Mouse (Mus musculus) liver, postnatal 0 days (tissue): ENCODE measurements around the gene Clmn.

ENCODE experiments used
- CTCF ChIP-seq: sonication (generic); IDR thresholded peaks from 2 replicates; pipeline ENCODE4 v1.5.1; 2016; ENCODE audit warnings: antibody characterized with exemption, low read depth
- EP300 ChIP-seq: IDR thresholded peaks from 2 replicates; pipeline ENCODE4 v1.6.1; 2016; ENCODE audit warnings: antibody characterized with exemption, low read depth, mild to moderate bottlenecking

DNA sequence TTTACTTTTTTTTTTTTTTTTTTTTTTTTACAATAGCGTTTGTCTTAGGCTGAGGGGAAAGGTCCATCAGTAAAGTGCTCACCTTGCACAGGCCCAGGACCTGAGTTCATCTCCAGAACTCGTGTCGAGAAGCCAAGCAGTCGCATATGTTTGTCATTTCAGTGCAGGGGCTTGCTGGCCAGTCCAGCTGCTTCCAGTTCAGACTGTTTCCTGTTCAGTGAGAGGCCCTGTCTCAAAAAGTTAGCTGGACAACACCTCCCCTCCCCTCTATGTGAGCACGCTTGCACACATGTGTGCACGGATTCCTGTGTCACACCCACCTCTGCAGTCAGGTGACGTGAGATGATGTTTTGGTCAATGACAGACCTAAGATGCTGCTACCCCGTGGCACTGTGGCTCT lies 25.2 kb upstream of the Clmn start:
- TF ChIP-seq CTCF (no peak), EP300 (no peak)
